Mouse (Mus musculus) heart, embryonic 14.5 days (tissue): ENCODE measurements around the gene Mto1. TPM values are rescaled to one million over a fixed set of nuclear protein-coding genes. Genes with fewer than 3 reads are reported as not detected.

Source experiments
- ATAC-seq: fragments of 200-750 bp; cut with Nextera tagmentation; 2 replicates; pipeline ENCODE4 v1.8.0; 2017; ENCODE audit warnings: low read depth, moderate TSS enrichment; ENCODE audit not compliant: insufficient number of reproducible peaks, insufficient read depth, low FRiP score
- H3K27ac ChIP-seq, 2 experiments: fragments of 200-500 bp in 1 of 2; fragments of 300-500 bp in 1 of 2; sonication (generic) in 1 of 2; replicated peaks in 1 of 2; 2 replicates each; pipeline ENCODE4 v1.5.1; 2012 to 2014; ENCODE audit warnings: low read depth in 2 of 2, low read length in 2 of 2, control low read depth in 1 of 2, mild to moderate bottlenecking in 1 of 2, mixed read lengths in 1 of 2; ENCODE audit not compliant: control insufficient read depth in 1 of 2, insufficient read depth in 1 of 2
- H3K27me3 ChIP-seq: fragments of 300-500 bp; sonication (generic); 2 replicates; pipeline ENCODE4 v1.6.1; 2014; ENCODE audit warnings: mild to moderate bottlenecking, low read length, control low read depth; ENCODE audit not compliant: control insufficient read depth, insufficient read depth
- H3K36me3 ChIP-seq: fragments of 300-500 bp; sonication (generic); 2 replicates; pipeline ENCODE4 v1.6.1; 2014; ENCODE audit warnings: mild to moderate bottlenecking, control low read depth, low read length, mixed read lengths; ENCODE audit not compliant: control insufficient read depth, insufficient read depth
- H3K4me1 ChIP-seq, 2 experiments: fragments of 200-500 bp in 1 of 2; fragments of 300-500 bp in 1 of 2; sonication (generic) in 1 of 2; 2 replicates each; pipeline ENCODE4 v1.6.1; 2012 to 2014; ENCODE audit warnings: low read length in 2 of 2, control low read depth in 1 of 2, mixed read lengths in 1 of 2; ENCODE audit not compliant: control insufficient read depth in 2 of 2, insufficient read depth in 2 of 2
- H3K4me2 ChIP-seq: fragments of 300-500 bp; sonication (generic); 2 replicates; pipeline ENCODE4 v1.6.1; 2014; ENCODE audit warnings: mild to moderate bottlenecking, low read length
- H3K4me3 ChIP-seq, 2 experiments: fragments of 200-500 bp in 1 of 2; fragments of 300-500 bp in 1 of 2; sonication (generic) in 1 of 2; 2 replicates each; pipeline ENCODE4 v1.5.1; 2012 to 2014; ENCODE audit warnings: low read length in 2 of 2, mild to moderate bottlenecking in 2 of 2, control low read depth in 1 of 2, low read depth in 1 of 2, moderate library complexity in 1 of 2; ENCODE audit not compliant: control insufficient read depth in 1 of 2, insufficient read depth in 1 of 2
- H3K9ac ChIP-seq: fragments of 300-500 bp; sonication (generic); 2 replicates; pipeline ENCODE4 v1.6.1; 2014; ENCODE audit warnings: mild to moderate bottlenecking, low read length
- H3K9me3 ChIP-seq: fragments of 300-500 bp; sonication (generic); 2 replicates; pipeline ENCODE4 v1.6.1; 2016; ENCODE audit warnings: low read length, control low read depth; ENCODE audit not compliant: control insufficient read depth
- WGBS: fragments of 180-500 bp; shearing (Covaris S2); extraction: QIAGEN DNeasy Blood & Tissue Kit; methylation state at CpG from one replicate; pipeline ENCODE4 v1.1.7; 2014; 5-methylcytosine and 5-hydroxymethylcytosine counted together
- polyA plus RNA-seq: library from polyadenylated mRNA; unstranded; fragments of >200 nt; fragmentation: Nextera tagmentation; extraction: Ambion mirVana; gene quantifications from 2 replicates; pipeline ENCODE4 v1.2.1, GENCODE M21; 2014

The Mto1 gene
- polyA plus RNA-seq, 1 experiment from 2014 or later = 33.6 TPM

- peaks cover 0 to 9% of the 10 kb centered on the region in 2 experiments; a peak in 1 of 4 replicates for H3K4me1 ChIP-seq
- WGBS = 88% methylated on average over 7 of the region's 7 CpGs
- no peak overlapping the region for H3K27ac ChIP-seq
- no peaks in the 10 kb centered on the region for H3K9me3 ChIP-seq
- ATAC-seq = no peak
- no peak overlapping the region for H3K4me3 ChIP-seq
- H3K4me2 ChIP-seq = no peak overlapping the region
- no peaks in the 10 kb centered on the region for H3K27me3 ChIP-seq
- H3K9ac ChIP-seq = no peak overlapping the region
- no peaks in the 10 kb centered on the region for H3K36me3 ChIP-seq
Measured at GRCm38 (mm10) chr9:78493171-78493570, 45.2 kb downstream of the Mto1 start.

- no peaks in the 10 kb centered on the region for H3K27me3 ChIP-seq
- H3K36me3 ChIP-seq = no peaks in the 10 kb centered on the region
- no peaks in the 10 kb centered on the region for H3K9me3 ChIP-seq
- WGBS = 9% methylated on average over 3 of the region's 3 CpGs
- no peak overlapping the region for H3K9ac ChIP-seq
- ATAC-seq = no peak
- H3K4me1 ChIP-seq = peaks cover 8 to 34% of the 10 kb centered on the region in 2 experiments; a peak in 3 of 4 replicates
- no peak overlapping the region for H3K4me3 ChIP-seq
- peak overlapping the region; percentile 13 to 70; a peak in 3 of 4 replicates for H3K27ac ChIP-seq
- no peak overlapping the region for H3K4me2 ChIP-seq
Measured at GRCm38 (mm10) chr9:78500386-78500785, 52.4 kb downstream of the Mto1 start.

- H3K4me3 ChIP-seq = no peak overlapping the region
- H3K36me3 ChIP-seq = no peaks in the 10 kb centered on the region
- H3K9me3 ChIP-seq = no peaks in the 10 kb centered on the region
- no peak overlapping the region for H3K4me2 ChIP-seq
- no peak overlapping the region for H3K9ac ChIP-seq
- H3K27me3 ChIP-seq = no peaks in the 10 kb centered on the region
- ATAC-seq = no peak
- 79% methylated on average over 4 of the region's 4 CpGs for WGBS
- H3K27ac ChIP-seq = no peak overlapping the region; a peak in 1 of 4 replicates
- H3K4me1 ChIP-seq = peaks cover 12 to 41% of the 10 kb centered on the region in 2 experiments
Measured at GRCm38 (mm10) chr9:78501284-78501683, 53.3 kb downstream of the Mto1 start.

GRCm38 (mm10) chr9:78503223-78504079, 55.4 kb downstream of the Mto1 start:
- Histone ChIP-seq H3K4me1 (peaks cover 16 to 47% of the 10 kb centered on the region in 2 experiments), H3K4me3 (no peak overlapping the region), H3K9ac (no peak overlapping the region), H3K4me2 (no peak overlapping the region), H3K9me3 (no peaks in the 10 kb centered on the region), H3K27ac (no peak overlapping the region; a peak in 1 of 4 replicates), H3K27me3 (no peaks in the 10 kb centered on the region), H3K36me3 (no peaks in the 10 kb centered on the region)
- WGBS = 26% methylated on average over 6 of the region's 6 CpGs
- ATAC-seq = no peak

GRCm38 (mm10) chr9:78504133-78504532, 56.1 kb downstream of the Mto1 start:
- Histone ChIP-seq H3K27me3 (no peaks in the 10 kb centered on the region), H3K27ac (0 out of 4 replicates have a peak overlapping the region, but pooled peaks of 1 of the 2 experiments have one; percentile 37), H3K36me3 (no peaks in the 10 kb centered on the region), H3K9ac (no peak overlapping the region), H3K9me3 (no peaks in the 10 kb centered on the region), H3K4me2 (no peak overlapping the region), H3K4me1 (peaks cover 16 to 47% of the 10 kb centered on the region in 2 experiments), H3K4me3 (no peak overlapping the region)
- WGBS = 66% methylated on average over 4 of the region's 4 CpGs
- no peak for ATAC-seq

GRCm38 (mm10) chr9:78504679-78505078, 56.7 kb downstream of the Mto1 start:
- Histone ChIP-seq H3K36me3 (no peaks in the 10 kb centered on the region), H3K4me2 (no peak overlapping the region), H3K9ac (no peak overlapping the region), H3K27me3 (no peaks in the 10 kb centered on the region), H3K4me1 (peaks cover 16 to 47% of the 10 kb centered on the region in 2 experiments), H3K4me3 (no peak overlapping the region), H3K27ac (peak overlapping the region in 1 of 2 experiments; percentile 37; a peak in 1 of 4 replicates), H3K9me3 (no peaks in the 10 kb centered on the region)
- no peak for ATAC-seq
- 22% methylated on average over 3 of the region's 3 CpGs for WGBS

- Histone ChIP-seq H3K4me1 (peaks cover 16 to 43% of the 10 kb centered on the region in 2 experiments), H3K4me3 (no peak overlapping the region), H3K4me2 (no peak overlapping the region), H3K9ac (no peak overlapping the region), H3K27ac (no peak overlapping the region), H3K9me3 (no peaks in the 10 kb centered on the region), H3K36me3 (no peaks in the 10 kb centered on the region), H3K27me3 (no peaks in the 10 kb centered on the region)
- WGBS = 87% methylated on average over 6 of the region's 6 CpGs
- ATAC-seq = no peak
Measured at GRCm38 (mm10) chr9:78505223-78505622, 57.2 kb downstream of the Mto1 start.
